ENCODE assay signal across 7 mouse cellular contexts in the genomic region with DNA sequence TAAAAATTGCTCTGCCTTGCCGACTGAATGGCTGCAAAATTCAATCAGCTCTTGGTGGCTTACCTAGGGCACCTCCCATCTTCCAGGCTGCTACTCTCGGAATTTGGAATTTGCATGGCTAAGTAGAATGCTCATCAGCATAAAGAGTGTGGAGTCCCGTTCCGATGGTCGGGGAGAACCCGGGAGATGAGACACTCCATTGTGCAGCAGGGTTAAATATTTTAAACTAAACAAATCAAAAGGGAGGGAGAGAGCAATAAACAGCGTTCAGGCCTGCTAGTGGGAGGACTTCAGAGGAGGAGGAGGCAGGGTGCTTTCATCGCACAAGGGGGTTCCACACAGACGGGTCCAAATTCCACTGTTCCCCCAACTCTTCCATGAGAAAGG.
A peak's percentile ranks its signal among the peaks of the same experiment; 100 is the strongest.
DNase-seq lines count a peak whose midpoint lies in the region; ATAC-seq lines count a peak whose summit lies in the region.

No protein-coding gene starts in this region.

- H3K9me3 ChIP-seq in forebrain, embryonic 11.5 days (ENCODE audit: control insufficient read depth, low read length) = no peaks in the 10 kb centered on the region
- no peaks in the 10 kb centered on the region for H3K9me3 ChIP-seq in neural tube, embryonic 13.5 days

- ATAC-seq in forebrain, embryonic 11.5 days (replicated peaks; ENCODE audit: low FRiP score) = peak; percentile 55
- ATAC-seq in neural tube, embryonic 13.5 days (ENCODE audit: low read depth) = peak; percentile 17; the same call in 1 of the 2 replicates
- no peak for ATAC-seq in activated CD4-positive, CD25-positive, alpha-beta regulatory T cell, adult 4 months

- peak overlapping the region; percentile 29; the same call in 1 of the 2 replicates for H3K4me3 ChIP-seq in forebrain, embryonic 11.5 days (ENCODE audit: low read depth, low read length)
- peak overlapping the region; percentile 35 for H3K4me3 ChIP-seq in neural tube, embryonic 13.5 days

- H3K27me3 ChIP-seq in forebrain, embryonic 11.5 days (ENCODE audit: control insufficient read depth, insufficient read depth, low read length) = no peaks in the 10 kb centered on the region; the same call in 1 of the 2 replicates
- peaks cover 23% of the 10 kb centered on the region for H3K27me3 ChIP-seq in neural tube, embryonic 13.5 days

- 1% methylated on average over 9 of the region's 9 CpGs for WGBS in forebrain, embryonic 11.5 days
- 2% methylated on average over 9 of the region's 9 CpGs for WGBS in neural tube, embryonic 13.5 days

- peak overlapping the region; percentile 73 for H3K4me2 ChIP-seq in forebrain, embryonic 11.5 days (ENCODE audit: low read depth, low read length, severe bottlenecking)
- peak overlapping the region; percentile 67 for H3K4me2 ChIP-seq in neural tube, embryonic 13.5 days

- no peaks in the 10 kb centered on the region; the same call in 1 of the 2 replicates for H3K4me1 ChIP-seq in forebrain, embryonic 11.5 days (replicated peaks; ENCODE audit: control insufficient read depth, insufficient read depth, low read length)
- H3K4me1 ChIP-seq in neural tube, embryonic 13.5 days (replicated peaks) = peaks cover 24% of the 10 kb centered on the region

- DNase-seq in retina, postnatal 1 day = peak; percentile 33
- DNase-seq in retina, embryonic 14.5 days (ENCODE audit: low spot score) = no peak
- no peak for DNase-seq in forebrain, embryonic 11.5 days (ENCODE audit: low spot score)
- DNase-seq in kidney, postnatal 36 days = peak; percentile 42 to 59
- DNase-seq in adrenal gland, adult 18-20 months (ENCODE audit: low spot score in 2 of 2) = no peak

- no peak overlapping the region for H3K27ac ChIP-seq in forebrain, embryonic 11.5 days (ENCODE audit: low read depth, low read length)
- H3K27ac ChIP-seq in neural tube, embryonic 13.5 days (replicated peaks) = no peak overlapping the region

- no peak overlapping the region for H3K9ac ChIP-seq in forebrain, embryonic 11.5 days (ENCODE audit: low read length)
- peak overlapping the region; percentile 52; the same call in 1 of the 2 replicates for H3K9ac ChIP-seq in neural tube, embryonic 13.5 days

- H3K36me3 ChIP-seq in forebrain, embryonic 11.5 days (ENCODE audit: control insufficient read depth, insufficient read depth, low read length) = no peaks in the 10 kb centered on the region
- no peaks in the 10 kb centered on the region for H3K36me3 ChIP-seq in neural tube, embryonic 13.5 days

Comparison
In these comparisons a context has a peak if more than half of its experiments do, and no peak if none do; other contexts are left out.
1. DNase-seq: peak in retina, postnatal 1 day (single experiment) and kidney, postnatal 36 days (2 of 2); none in retina, embryonic 14.5 days (single experiment), forebrain, embryonic 11.5 days (single experiment) and adrenal gland, adult 18-20 months (0 of 2).